In genomic region chr7:141562421-141562851, GRCm38 (mm10) we compare ENCODE assay signal across 8 mouse cellular contexts. TPM values are rescaled to one million over a fixed set of nuclear protein-coding genes. Genes with fewer than 3 reads are reported as not detected.
A peak's percentile ranks its signal among the peaks of the same experiment; 100 is the strongest.
DNase-seq lines count a peak whose midpoint lies in the region; ATAC-seq and TF ChIP-seq lines count a peak whose summit lies in the region.

No protein-coding gene starts in this region.

- no peaks in the 10 kb centered on the region for H3K9me3 ChIP-seq in heart, embryonic 10.5 days
- H3K9me3 ChIP-seq in embryonic facial prominence, embryonic 14.5 days (ENCODE audit: control insufficient read depth, low read length), result no peaks in the 10 kb centered on the region
- no peaks in the 10 kb centered on the region for H3K9me3 ChIP-seq in limb, embryonic 11.5 days (ENCODE audit: control insufficient read depth, low read length)
- H3K9me3 ChIP-seq in neural tube, embryonic 11.5 days (ENCODE audit: control insufficient read depth, low read length), result no peaks in the 10 kb centered on the region

- H3K36me3 ChIP-seq in heart, embryonic 10.5 days, result 0 out of 2 replicates have a peak, but pooled peaks cover 3% of the 10 kb centered on the region
- peaks cover 12% of the 10 kb centered on the region for H3K36me3 ChIP-seq in C2C12 (ENCODE audit: control insufficient read depth, insufficient read depth)
- H3K36me3 ChIP-seq in embryonic facial prominence, embryonic 14.5 days (ENCODE audit: control insufficient read depth, insufficient read depth, low read length), result no peaks in the 10 kb centered on the region
- H3K36me3 ChIP-seq in limb, embryonic 11.5 days (ENCODE audit: control insufficient read depth, insufficient read depth, low read length), result no peaks in the 10 kb centered on the region
- H3K36me3 ChIP-seq in neural tube, embryonic 11.5 days (ENCODE audit: control insufficient read depth, insufficient read depth, low read length), result no peaks in the 10 kb centered on the region; the same call in 1 of the 2 replicates

- peak overlapping the region; percentile 92 for H3K27ac ChIP-seq in heart, embryonic 10.5 days
- peak overlapping the region; percentile 81 for H3K27ac ChIP-seq in embryonic facial prominence, embryonic 14.5 days (replicated peaks; ENCODE audit: low read depth, low read length)
- peak overlapping the region; percentile 60; the same call in 1 of the 2 replicates for H3K27ac ChIP-seq in limb, embryonic 11.5 days (replicated peaks; ENCODE audit: low read depth, low read length)
- peak overlapping the region; percentile 85 for H3K27ac ChIP-seq in neural tube, embryonic 11.5 days (ENCODE audit: low read depth, low read length)

- no peaks in the 10 kb centered on the region for H3K27me3 ChIP-seq in heart, embryonic 10.5 days (ENCODE audit: insufficient read depth, poor library complexity, severe bottlenecking)
- no peaks in the 10 kb centered on the region for H3K27me3 ChIP-seq in C2C12 (ENCODE audit: control insufficient read depth, insufficient read depth, insufficient read length)
- no peaks in the 10 kb centered on the region for H3K27me3 ChIP-seq in embryonic facial prominence, embryonic 14.5 days (replicated peaks; ENCODE audit: control insufficient read depth, insufficient read depth, low read length)
- no peaks in the 10 kb centered on the region for H3K27me3 ChIP-seq in limb, embryonic 11.5 days (ENCODE audit: control insufficient read depth, insufficient read depth, low read length)
- no peaks in the 10 kb centered on the region for H3K27me3 ChIP-seq in neural tube, embryonic 11.5 days (ENCODE audit: control insufficient read depth, insufficient read depth, low read length)

- H3K79me3 ChIP-seq in C2C12 (ENCODE audit: low read depth), result peaks cover 41% of the 10 kb centered on the region

- peaks cover 53% of the 10 kb centered on the region for H3K4me1 ChIP-seq in heart, embryonic 10.5 days
- H3K4me1 ChIP-seq in embryonic facial prominence, embryonic 14.5 days (ENCODE audit: control insufficient read depth, insufficient read depth, low read length), result peaks cover 24% of the 10 kb centered on the region
- H3K4me1 ChIP-seq in limb, embryonic 11.5 days (ENCODE audit: control insufficient read depth, insufficient read depth, low read length), result peaks cover 12% of the 10 kb centered on the region
- peaks cover 6% of the 10 kb centered on the region; the same call in 1 of the 2 replicates for H3K4me1 ChIP-seq in neural tube, embryonic 11.5 days (ENCODE audit: control insufficient read depth, insufficient read depth, low read length)

- H3K4me3 ChIP-seq in heart, embryonic 10.5 days, result peak overlapping the region; percentile 93
- H3K4me3 ChIP-seq in C2C12 (ENCODE audit: insufficient read depth, poor library complexity, severe bottlenecking), result peak overlapping the region; percentile 66
- H3K4me3 ChIP-seq in embryonic facial prominence, embryonic 14.5 days (ENCODE audit: low read depth, low read length), result peak overlapping the region; percentile 99
- peak overlapping the region; percentile 78 for H3K4me3 ChIP-seq in limb, embryonic 11.5 days (ENCODE audit: low read depth, low read length)
- H3K4me3 ChIP-seq in neural tube, embryonic 11.5 days (ENCODE audit: low read depth, low read length), result peak overlapping the region; percentile 99

- H3K9ac ChIP-seq in embryonic facial prominence, embryonic 14.5 days (ENCODE audit: low read depth, low read length), result peak overlapping the region; percentile 94
- H3K9ac ChIP-seq in limb, embryonic 11.5 days (ENCODE audit: low read length), result peak overlapping the region; percentile 80
- H3K9ac ChIP-seq in neural tube, embryonic 11.5 days (ENCODE audit: low read length), result peak overlapping the region; percentile 91

- WGBS in heart, embryonic 10.5 days, result 1% methylated on average over 33 of the region's 33 CpGs
- WGBS in embryonic facial prominence, embryonic 14.5 days, result 2% methylated on average over 25 of the region's 33 CpGs
- WGBS in limb, embryonic 11.5 days, result under 1% methylated on average over 25 of the region's 33 CpGs
- WGBS in neural tube, embryonic 11.5 days, result 0% methylated on average over 33 of the region's 33 CpGs

- peaks cover 51% of the 10 kb centered on the region for H3K79me2 ChIP-seq in C2C12 (ENCODE audit: control insufficient read depth, insufficient read depth)

- no peak for TF ChIP-seq CTCF in C2C12 (IDR thresholded peaks at IDR 0.05; ENCODE audit: control insufficient read depth, insufficient read depth, insufficient read length)

- ATAC-seq in embryonic facial prominence, embryonic 14.5 days (ENCODE audit: low read depth), result peak; percentile 24
- no peak; the same call in none of the 2 replicates for ATAC-seq in limb, embryonic 11.5 days (ENCODE audit: insufficient number of reproducible peaks, low FRiP score, low TSS enrichment, low read depth)
- peak; percentile 56 for ATAC-seq in neural tube, embryonic 11.5 days (ENCODE audit: insufficient read depth, low FRiP score, low TSS enrichment)

- H3K4me2 ChIP-seq in embryonic facial prominence, embryonic 14.5 days (ENCODE audit: low read depth, low read length), result peak overlapping the region; percentile 94
- H3K4me2 ChIP-seq in limb, embryonic 11.5 days (ENCODE audit: low read depth, severe bottlenecking), result peak overlapping the region; percentile 77
- peak overlapping the region; percentile 87 for H3K4me2 ChIP-seq in neural tube, embryonic 11.5 days (ENCODE audit: low read depth)

- DNase-seq in heart, embryonic 10.5 days (ENCODE audit: low spot score), result no peak
- no peak for DNase-seq in heart, postnatal 4 days
- no peak for DNase-seq in embryonic facial prominence, embryonic 14.5 days (ENCODE audit: low spot score)
- DNase-seq in limb, embryonic 11.5 days (ENCODE audit: low spot score), result peak; percentile 55
- no peak for DNase-seq in neural tube, embryonic 11.5 days (ENCODE audit: low spot score)
- DNase-seq in embryo, embryonic 10.5 days (ENCODE audit: low spot score), result no peak
- DNase-seq in layer of hippocampus, postnatal 10 days (ENCODE audit: low spot score in 2 of 2), result no peak

- H3ac ChIP-seq in C2C12 (ENCODE audit: control insufficient read depth, insufficient read length, low read depth), result peak overlapping the region; percentile 90

TF ChIP-seq in C2C12, 6 proteins besides CTCF, POLR2A, EP300 and RAD21:
- no peak for TF ChIP-seq FOSL1 (IDR thresholded peaks at IDR 0.05; ENCODE audit: insufficient read depth, low read length, poor library complexity, severe bottlenecking)
- no peak for TF ChIP-seq USF1 (IDR thresholded peaks at IDR 0.05; ENCODE audit: low read depth)
- no peak for TF ChIP-seq MYOD1 (IDR thresholded peaks at IDR 0.05; ENCODE audit: control insufficient read depth, insufficient read length, low read depth)
- no peak for TF ChIP-seq MYOG (IDR thresholded peaks at IDR 0.05; ENCODE audit: control insufficient read depth, extremely low read depth, insufficient read length)
- no peak for TF ChIP-seq MAX (IDR thresholded peaks at IDR 0.05)
- TF ChIP-seq CEBPB (IDR thresholded peaks at IDR 0.05; ENCODE audit: low read depth), result no peak

RNA-seq across cellular contexts. Expression of gene Ap2a2, which starts 0.5 kb away (rescaled TPM):
- polyA plus RNA-seq in heart, embryonic 10.5 days (2016; fragmentation: Nextera tagmentation; extraction: Ambion mirVana), result 79.5 and 79.9 TPM in 2 replicates
- total RNA-seq in heart, postnatal 4 days (2021), result 10 to 100 TPM; 61.1 to 61.4 TPM
- polyA plus RNA-seq in C2C12 (2012; fragmentation: generic; extraction: Trizol), result 92.7 TPM
- polyA plus RNA-seq in embryonic facial prominence, embryonic 14.5 days (2014; fragmentation: Nextera tagmentation; extraction: Ambion mirVana), result 68.0 and 73.8 TPM in 2 replicates
- polyA plus RNA-seq in limb, embryonic 11.5 days (2014; fragmentation: Nextera tagmentation; extraction: Ambion mirVana), result 70.3 and 76.9 TPM in 2 replicates
- polyA plus RNA-seq in neural tube, embryonic 11.5 days (2014; fragmentation: Nextera tagmentation; extraction: Ambion mirVana), result 89.6 and 100 TPM in 2 replicates
- 100 to 1,000 TPM; 271 to 272 TPM for total RNA-seq in layer of hippocampus, postnatal 10 days (2021)

RNA-seq across cellular contexts. Expression of gene Chid1, which starts 22.8 kb away (rescaled TPM):
- 40.5 and 45.3 TPM in 2 replicates for polyA plus RNA-seq in heart, embryonic 10.5 days (2016; fragmentation: Nextera tagmentation; extraction: Ambion mirVana)
- 10 to 100 TPM; 36.5 to 36.6 TPM for total RNA-seq in heart, postnatal 4 days (2021)
- 27.4 TPM for polyA plus RNA-seq in C2C12 (2012; fragmentation: generic; extraction: Trizol)
- polyA plus RNA-seq in embryonic facial prominence, embryonic 14.5 days (2014; fragmentation: Nextera tagmentation; extraction: Ambion mirVana), result 47.4 and 47.9 TPM in 2 replicates
- polyA plus RNA-seq in limb, embryonic 11.5 days (2014; fragmentation: Nextera tagmentation; extraction: Ambion mirVana), result 24.6 and 27.4 TPM in 2 replicates
- 28.2 and 32.9 TPM in 2 replicates for polyA plus RNA-seq in neural tube, embryonic 11.5 days (2014; fragmentation: Nextera tagmentation; extraction: Ambion mirVana)
- total RNA-seq in layer of hippocampus, postnatal 10 days (2021), result 10 to 100 TPM; 68.7 to 69.8 TPM
